Mouse (Mus musculus) liver, adult 2 months (tissue): ENCODE data around the gene Zmym5.

ENCODE experiments used
- CTCF ChIP-seq: fragments of 200-500 bp; IDR thresholded peaks from 2 replicates; pipeline ENCODE4 v1.5.1; 2011; ENCODE audit warnings: low read depth, low read length, control low read depth
- POLR2A ChIP-seq: fragments of 200-500 bp; IDR thresholded peaks from 2 replicates; pipeline ENCODE4 v1.6.1; 2011; ENCODE audit warnings: low read length, control low read depth; ENCODE audit not compliant: insufficient read depth; ENCODE audit errors: extremely low read depth

- TF ChIP-seq POLR2A (peak; percentile 95), CTCF (no peak)
Measured at GRCm38 (mm10) chr14:56778200-56778932, 33.1 kb downstream of the Zmym5 start, which contains the start of gene Pspc1.
